Mouse (Mus musculus) C2C12 (cell line): ENCODE measurements at regions not wholly inside any gene's neighbourhood (a gene's known extent, or its start where the extent isn't known, plus 50 kb on each side); places are given as distances from the start of the nearest gene placed in this dataset.
"Not testable (repeated sequence)": the region's sequence is repeated elsewhere in the genome, so short reads cannot be mapped to it uniquely, and the experiment has no call there.

Source experiments
- H3K27me3 ChIP-seq: one replicate; pipeline ENCODE4 v1.6.1; 2011; ENCODE audit not compliant: control insufficient read depth, insufficient read depth, insufficient read length
- H3K36me3 ChIP-seq: one replicate; pipeline ENCODE4 v1.6.1; 2011; ENCODE audit not compliant: control insufficient read depth, insufficient read depth
- H3K4me3 ChIP-seq: one replicate; pipeline ENCODE4 v1.5.1; 2011; ENCODE audit warnings: mild to moderate bottlenecking, control low read depth; ENCODE audit not compliant: poor library complexity, insufficient read depth, severe bottlenecking
- H3K79me2 ChIP-seq: one replicate; pipeline ENCODE4 v1.6.1; 2011; ENCODE audit not compliant: control insufficient read depth, insufficient read depth
- H3K79me3 ChIP-seq: one replicate; pipeline ENCODE4 v1.6.1; 2011; ENCODE audit warnings: low read depth, control low read depth
- H3ac ChIP-seq: one replicate; pipeline ENCODE3; 2011; ENCODE audit warnings: low read depth; ENCODE audit not compliant: control insufficient read depth, insufficient read length
- CEBPB ChIP-seq: IDR thresholded peaks from one replicate; pipeline ENCODE4 v1.6.1; 2011; ENCODE audit warnings: low read depth, mild to moderate bottlenecking, control low read depth, moderate library complexity
- CTCF ChIP-seq: IDR thresholded peaks from one replicate; pipeline ENCODE4 v1.5.1; 2011; ENCODE audit not compliant: control insufficient read depth, insufficient read depth, insufficient read length
- FOSL1 ChIP-seq: IDR thresholded peaks from one replicate; pipeline ENCODE4 v1.8.0; 2011; ENCODE audit warnings: mild to moderate bottlenecking, low read length; ENCODE audit not compliant: poor library complexity, insufficient read depth, severe bottlenecking
- MAX ChIP-seq: IDR thresholded peaks from one replicate; pipeline ENCODE4 v1.6.1; 2011; ENCODE audit warnings: mild to moderate bottlenecking, control low read depth
- MYOD1 ChIP-seq: IDR thresholded peaks from one replicate; pipeline ENCODE4 v1.6.1; 2011; ENCODE audit warnings: low read depth; ENCODE audit not compliant: control insufficient read depth, insufficient read length
- MYOG ChIP-seq: IDR thresholded peaks from one replicate; pipeline ENCODE4 v1.6.1; 2011; ENCODE audit not compliant: control insufficient read depth, insufficient read length; ENCODE audit errors: extremely low read depth
- USF1 ChIP-seq: IDR thresholded peaks from one replicate; pipeline ENCODE4 v1.6.1; 2011; ENCODE audit warnings: low read depth, mild to moderate bottlenecking, control low read depth, moderate library complexity

GRCm38 (mm10) chr12:117365181-117365580 is 151.1 kb upstream of the Rapgef5 start:
- Histone ChIP-seq H3K79me3 (no peaks in the 10 kb centered on the region), H3K4me3 (no peak overlapping the region), H3K79me2 (no peaks in the 10 kb centered on the region), H3ac (no peak overlapping the region), H3K27me3 (no peaks in the 10 kb centered on the region), H3K36me3 (no peaks in the 10 kb centered on the region)
- no peak for TF ChIP-seq USF1
- no peak for TF ChIP-seq MAX
- TF ChIP-seq FOSL1, result no peak
- no peak for TF ChIP-seq CEBPB
- TF ChIP-seq MYOG, result no peak
- TF ChIP-seq MYOD1, result no peak
- TF ChIP-seq CTCF, result no peak

DNA sequence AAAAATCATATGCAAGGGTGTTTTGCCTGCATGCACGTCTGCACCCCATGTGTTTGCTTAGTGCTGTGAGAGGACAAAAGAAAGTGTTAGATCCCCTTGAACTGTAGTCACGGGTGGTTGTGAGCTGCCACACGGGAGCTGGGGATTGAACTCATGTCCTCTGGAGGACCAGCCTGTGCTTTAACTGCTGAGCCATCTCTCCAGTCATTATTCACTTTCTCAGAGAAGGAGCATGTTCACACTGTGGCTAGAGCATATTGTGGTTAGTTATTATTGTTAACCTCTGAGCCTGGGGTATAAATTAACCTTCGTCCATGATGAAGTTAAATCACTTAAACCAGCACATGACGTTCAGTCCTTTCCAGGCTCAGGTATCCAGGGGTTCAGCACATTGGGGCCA is 150.4 kb upstream of the Rapgef5 start:
- no peaks in the 10 kb centered on the region for H3K79me3 ChIP-seq
- no peaks in the 10 kb centered on the region for H3K27me3 ChIP-seq
- H3K36me3 ChIP-seq, result no peaks in the 10 kb centered on the region
- TF ChIP-seq CEBPB (no peak), FOSL1 (no peak)
- H3ac ChIP-seq, result no peak overlapping the region
- no peak overlapping the region for H3K4me3 ChIP-seq
- H3K79me2 ChIP-seq, result no peaks in the 10 kb centered on the region

- H3K36me3 ChIP-seq, result no peaks in the 10 kb centered on the region
- TF ChIP-seq MAX, result no peak
- no peak for TF ChIP-seq CTCF
- no peak for TF ChIP-seq MYOG
- TF ChIP-seq MYOD1, result no peak
- no peak for TF ChIP-seq CEBPB
- TF ChIP-seq FOSL1, result no peak
- no peak for TF ChIP-seq USF1
- no peak overlapping the region for H3ac ChIP-seq
- peaks cover 4% of the 10 kb centered on the region for H3K27me3 ChIP-seq
- H3K4me3 ChIP-seq, result no peak overlapping the region
- no peaks in the 10 kb centered on the region for H3K79me3 ChIP-seq
- no peaks in the 10 kb centered on the region for H3K79me2 ChIP-seq
Measured at GRCm38 (mm10) chr12:117378297-117378887, 137.9 kb upstream of the Rapgef5 start.

- Histone ChIP-seq H3K36me3 (no peaks in the 10 kb centered on the region), H3K79me2 (no peaks in the 10 kb centered on the region), H3K79me3 (no peaks in the 10 kb centered on the region), H3ac (no peak overlapping the region), H3K4me3 (no peak overlapping the region), H3K27me3 (peaks cover 4% of the 10 kb centered on the region)
- TF ChIP-seq CEBPB (no peak), CTCF (no peak), MAX (no peak)
Measured at GRCm38 (mm10) chr12:117379103-117379850, 137.0 kb upstream of the Rapgef5 start.

DNA sequence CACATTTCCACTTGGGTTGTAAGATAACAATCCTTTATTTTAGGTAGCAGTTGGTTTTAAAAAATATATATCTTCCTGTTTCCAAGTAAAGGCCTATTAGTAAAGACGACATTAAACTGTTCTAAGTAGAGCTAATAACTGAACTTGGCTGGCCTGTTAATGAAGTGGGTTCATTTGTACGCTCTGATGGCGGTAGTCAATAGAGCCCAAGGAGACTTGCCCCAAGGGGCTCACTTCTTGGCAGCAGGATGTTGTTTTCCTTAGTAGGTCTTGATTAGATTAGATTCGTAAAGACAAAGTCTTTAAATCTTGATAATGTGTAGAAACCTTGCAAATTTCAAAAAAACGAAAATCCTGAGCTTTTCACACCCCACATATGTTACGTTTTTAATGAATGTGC is 135.4 kb upstream of the Rapgef5 start:
- Histone ChIP-seq H3ac (no peak overlapping the region), H3K27me3 (peaks cover 4% of the 10 kb centered on the region), H3K36me3 (no peaks in the 10 kb centered on the region), H3K79me2 (no peaks in the 10 kb centered on the region), H3K4me3 (no peak overlapping the region), H3K79me3 (no peaks in the 10 kb centered on the region)
- TF ChIP-seq MYOG (no peak), MYOD1 (no peak), CEBPB (no peak), USF1 (no peak), MAX (no peak), CTCF (no peak), FOSL1 (no peak)

GRCm38 (mm10) chr12:117382727-117383126 is 133.6 kb upstream of the Rapgef5 start:
- not testable (repeated sequence) for H3K4me3 ChIP-seq, H3K36me3 ChIP-seq, H3K79me3 ChIP-seq, H3ac ChIP-seq, H3K79me2 ChIP-seq
- H3K27me3 ChIP-seq, result peaks cover 10% of the 10 kb centered on the region
